Mouse (Mus musculus) ovary, postnatal 36 days (tissue): ENCODE measurements around the gene Kif23.

Source experiments
- DNase-seq: peaks from one replicate; pipeline ENCODE4 v3.0.0; 2022; ENCODE audit warnings: low spot score, mixed read lengths

Kif23 gene

GRCm38 (mm10) chr9:61946623-61947401 is at the start of gene Kif23:
Gene Kif23 (minus strand): TSS chr9:61946774.
- DNase-seq: peak; percentile 98

- DNase-seq: no peak
These were observed 44.6 kb upstream of the Kif23 start for GRCm38 (mm10) chr9:61991158-61991557.

- DNase-seq: no peak
These were observed 44.2 kb upstream of the Kif23 start for GRCm38 (mm10) chr9:61990738-61991137.

GRCm38 (mm10) chr9:61986055-61986454 is 39.5 kb upstream of the Kif23 start:
- DNase-seq: no peak

- DNase-seq: peak; percentile 60
These were observed 38.7 kb upstream of the Kif23 start for GRCm38 (mm10) chr9:61985183-61985863.

- no peak for DNase-seq
These were observed 36.5 kb upstream of the Kif23 start for GRCm38 (mm10) chr9:61982940-61983620.

GRCm38 (mm10) chr9:61981876-61982275 is 35.3 kb upstream of the Kif23 start:
- DNase-seq: no peak

GRCm38 (mm10) chr9:61979983-61980382 is 33.4 kb upstream of the Kif23 start:
- DNase-seq: no peak

- DNase-seq: no peak
These were observed 30.8 kb upstream of the Kif23 start for GRCm38 (mm10) chr9:61977258-61977945.

- no peak for DNase-seq
These were observed 25.5 kb upstream of the Kif23 start for GRCm38 (mm10) chr9:61972031-61972430.

GRCm38 (mm10) chr9:61971045-61971444 is 24.5 kb upstream of the Kif23 start:
- no peak for DNase-seq

- no peak for DNase-seq
These were observed 20.8 kb upstream of the Kif23 start for GRCm38 (mm10) chr9:61967357-61967756.

- DNase-seq: no peak
These were observed 19.4 kb upstream of the Kif23 start for GRCm38 (mm10) chr9:61965987-61966386.

- peak; percentile 67 for DNase-seq
These were observed 18.9 kb upstream of the Kif23 start for GRCm38 (mm10) chr9:61965411-61965930.

- DNase-seq: no peak
These were observed 16.8 kb upstream of the Kif23 start for GRCm38 (mm10) chr9:61963356-61963755.

GRCm38 (mm10) chr9:61961181-61961580 is 14.6 kb upstream of the Kif23 start:
- no peak for DNase-seq

GRCm38 (mm10) chr9:61960753-61961152 is 14.2 kb upstream of the Kif23 start:
- DNase-seq: peak; percentile 23

- DNase-seq: no peak
These were observed 13.5 kb upstream of the Kif23 start for GRCm38 (mm10) chr9:61959921-61960569.

GRCm38 (mm10) chr9:61954707-61955106 is 8.1 kb upstream of the Kif23 start:
- no peak for DNase-seq

- no peak for DNase-seq
These were observed 5.7 kb upstream of the Kif23 start for GRCm38 (mm10) chr9:61952241-61952640.
